Mouse (Mus musculus): ENCODE measurements at regions not wholly inside any gene's neighbourhood (a gene's known extent, or its start where the extent isn't known, plus 50 kb on each side); places are given as distances from the start of the nearest gene placed in this dataset.

- TF ChIP-seq KAT2A (conservative IDR thresholded peaks at IDR 0.05; ENCODE audit: low read depth, low read length) = no peak
- TF ChIP-seq POLR2AphosphoS5 (IDR thresholded peaks at IDR 0.05; ENCODE audit: borderline replicate concordance, low read depth, low read length) = no peak
- no peak for TF ChIP-seq POLR2A (IDR thresholded peaks at IDR 0.05; ENCODE audit: control insufficient read depth in 1 of 2, insufficient read depth in 1 of 2, low read depth in 1 of 2, low read length in 2 of 2, poor library complexity in 1 of 2)
These were observed 57.7 kb upstream of the Far2 start for GRCm38 (mm10) chr6:147989381-147989780.
